Mouse (Mus musculus) embryonic fibroblast, embryonic 13.5 days (primary cell): ENCODE measurements around the gene Olfr397.

ENCODE experiments used
- CTCF ChIP-seq: IDR thresholded peaks from 2 replicates; pipeline ENCODE4 v1.5.1; 2011; ENCODE audit warnings: mild to moderate bottlenecking, control low read depth, low read length, moderate library complexity, borderline replicate concordance; ENCODE audit not compliant: insufficient read depth
- POLR2A ChIP-seq: IDR thresholded peaks from 2 replicates; pipeline ENCODE4 v1.6.1; 2011; ENCODE audit warnings: low read depth, mild to moderate bottlenecking, control low read depth, low read length, moderate library complexity

DNA sequence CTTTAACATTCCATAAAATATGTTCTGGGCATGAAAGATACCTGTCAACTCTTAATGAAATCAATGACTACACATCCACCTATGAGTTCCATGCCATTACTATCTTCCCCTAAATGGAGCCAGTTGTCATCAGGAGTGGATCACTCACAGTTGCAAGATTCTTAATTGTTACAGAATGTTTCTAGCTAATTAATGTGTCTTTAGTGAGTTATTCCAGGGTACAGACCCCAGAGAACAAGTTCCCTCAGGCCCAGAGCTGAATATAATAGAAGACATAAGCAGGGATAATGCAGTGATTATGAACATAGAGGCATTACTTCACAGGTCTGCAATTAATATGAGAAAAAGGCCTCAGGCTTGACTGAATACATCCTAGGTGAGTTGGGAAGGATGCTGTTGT lies 24.2 kb upstream of the Olfr397 start, which contains the start of gene Olfr23:
- no peak for TF ChIP-seq POLR2A
- no peak for TF ChIP-seq CTCF
